Mouse (Mus musculus) E14TG2a.4 (cell line): Measurements from ENCODE around the gene Itga9.

ENCODE experiments used
- CTCF ChIP-seq: conservative IDR thresholded peaks from 2 replicates; pipeline ENCODE4 v1.5.1; 2014; ENCODE audit warnings: low read length
- NANOG ChIP-seq: IDR thresholded peaks from 2 replicates; pipeline ENCODE4 v1.6.1; 2014; ENCODE audit warnings: borderline replicate concordance, low read length, mixed read lengths

GRCm38 (mm10) chr9:118881946-118882284 lies 275.4 kb downstream of the Itga9 start:
- no peak for TF ChIP-seq CTCF
- no peak for TF ChIP-seq NANOG
